Mouse (Mus musculus) myocyte (in vitro differentiated cells): ENCODE results near the gene Slc37a3.

ENCODE experiments used
- E2F4 ChIP-seq: IDR thresholded peaks from one replicate; pipeline ENCODE4 v1.6.1; 2011; ENCODE audit warnings: mild to moderate bottlenecking, control low read depth, moderate library complexity; ENCODE audit not compliant: insufficient read depth
- MAX ChIP-seq: IDR thresholded peaks from one replicate; pipeline ENCODE4 v1.6.1; 2011; ENCODE audit warnings: low read depth, mild to moderate bottlenecking, control low read depth
- MYOD1 ChIP-seq, 3 experiments: IDR thresholded peaks; one replicate each; pipeline ENCODE4 v1.6.1; 2011; ENCODE audit warnings: control low read depth in 2 of 3, low read depth in 2 of 3, mild to moderate bottlenecking in 2 of 3, moderate library complexity in 1 of 3; ENCODE audit not compliant: insufficient read length in 2 of 3, control insufficient read depth in 1 of 3
- MYOG ChIP-seq, 3 experiments: IDR thresholded peaks; one replicate each; pipeline ENCODE4 v1.6.1; 2011; ENCODE audit warnings: control low read depth in 2 of 3, low read depth in 2 of 3, mild to moderate bottlenecking in 2 of 3; ENCODE audit not compliant: insufficient read length in 2 of 3, control insufficient read depth in 1 of 3, insufficient read depth in 1 of 3
- POLR2A ChIP-seq: IDR thresholded peaks from one replicate; pipeline ENCODE4 v1.6.1; 2011; ENCODE audit warnings: low read depth, mild to moderate bottlenecking, control low read depth, moderate library complexity; ENCODE audit not compliant: insufficient read length
- POLR2AphosphoS2 ChIP-seq: IDR thresholded peaks from one replicate; pipeline ENCODE4 v1.6.1; 2011; ENCODE audit warnings: low read depth, control low read depth; ENCODE audit not compliant: insufficient read length
- REST ChIP-seq: IDR thresholded peaks from one replicate; pipeline ENCODE4 v1.6.1; 2011; ENCODE audit warnings: mild to moderate bottlenecking, control low read depth, moderate library complexity; ENCODE audit not compliant: insufficient read depth, insufficient read length
- SRF ChIP-seq: IDR thresholded peaks from one replicate; pipeline ENCODE4 v1.6.1; 2011; ENCODE audit warnings: low read depth; ENCODE audit not compliant: control insufficient read depth, insufficient read length
- TCF12 ChIP-seq: IDR thresholded peaks from one replicate; pipeline ENCODE4 v1.6.1; 2011; ENCODE audit warnings: mild to moderate bottlenecking, control low read depth; ENCODE audit not compliant: poor library complexity, insufficient read depth, severe bottlenecking
- TCF3 ChIP-seq: IDR thresholded peaks from one replicate; pipeline ENCODE4 v1.6.1; 2011; ENCODE audit warnings: low read depth, control low read depth; ENCODE audit not compliant: insufficient read length
- USF1 ChIP-seq: IDR thresholded peaks from one replicate; pipeline ENCODE4 v1.6.1; 2011; ENCODE audit warnings: low read depth, mild to moderate bottlenecking, control low read depth, moderate library complexity

GRCm38 (mm10) chr6:39334224-39334623, 43.3 kb downstream of the Slc37a3 start:
- TF ChIP-seq USF1 (no peak), POLR2A (no peak), E2F4 (no peak), POLR2AphosphoS2 (no peak), TCF12 (no peak), MYOG (IDR thresholded peaks at IDR 0.05; ENCODE audit: control insufficient read depth in 1 of 3, insufficient read depth in 1 of 3, insufficient read length in 2 of 3, low read depth in 2 of 3) (no peak), REST (no peak), TCF3 (no peak), SRF (no peak), MAX (no peak), MYOD1 (IDR thresholded peaks at IDR 0.05; ENCODE audit: control insufficient read depth in 1 of 3, insufficient read length in 2 of 3, low read depth in 2 of 3) (peak in 1 of 3 experiments; percentile 27)
